Mouse (Mus musculus) activated CD4-positive, CD25-positive, alpha-beta regulatory T cell, adult 4 months (primary cell): ENCODE measurements around the gene Fcgr4. TPM values are rescaled to one million over a fixed set of nuclear protein-coding genes. Genes with fewer than 3 reads are reported as not detected.

Experiments
- ATAC-seq: one replicate; pipeline ENCODE4 v1.8.0; 2017
- polyA plus RNA-seq, 2 experiments: library from polyadenylated mRNA; unstranded; fragments of 100-300 nt; shearing (Covaris generic); gene quantifications; one replicate each; pipeline ENCODE4 v1.2.1; 2017

Fcgr4 gene
- polyA plus RNA-seq, 2 experiments from 2014 or later: 0.40 TPM; not detected in 1

GRCm38 (mm10) chr1:171016676-171017356 lies 1.9 kb upstream of the Fcgr4 start:
- no peak for ATAC-seq

- no peak for ATAC-seq
Observed at GRCm38 (mm10) chr1:171017468-171018158, 1.1 kb upstream of the Fcgr4 start.

- ATAC-seq: no peak
Observed at GRCm38 (mm10) chr1:171019311-171019950, 711 bp downstream of the Fcgr4 start.

- ATAC-seq: no peak
Observed at GRCm38 (mm10) chr1:171031752-171032151, 13.0 kb downstream of the Fcgr4 start.

DNA sequence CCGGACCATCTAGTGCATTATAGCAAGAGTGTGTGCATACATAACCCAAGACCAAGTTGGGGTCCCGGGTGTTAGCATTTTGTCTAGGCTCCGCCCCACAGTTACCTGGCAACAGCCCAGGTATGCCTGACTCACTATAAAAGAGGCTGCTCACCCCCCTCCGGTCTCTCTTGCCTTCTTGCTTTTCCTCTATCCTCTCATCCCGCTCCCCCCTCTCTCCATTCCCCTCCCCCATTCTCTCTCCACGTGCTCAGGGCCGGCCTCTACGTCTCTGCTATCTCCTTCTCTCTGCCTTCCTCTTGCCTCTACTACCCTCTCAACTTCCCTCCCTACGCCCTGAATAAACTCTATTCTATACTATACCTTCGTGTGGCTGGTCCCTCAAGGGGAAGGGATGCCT lies 14.0 kb downstream of the Fcgr4 start:
- no peak for ATAC-seq

- no peak for ATAC-seq
Observed at GRCm38 (mm10) chr1:171033196-171033595, 14.5 kb downstream of the Fcgr4 start.

DNA sequence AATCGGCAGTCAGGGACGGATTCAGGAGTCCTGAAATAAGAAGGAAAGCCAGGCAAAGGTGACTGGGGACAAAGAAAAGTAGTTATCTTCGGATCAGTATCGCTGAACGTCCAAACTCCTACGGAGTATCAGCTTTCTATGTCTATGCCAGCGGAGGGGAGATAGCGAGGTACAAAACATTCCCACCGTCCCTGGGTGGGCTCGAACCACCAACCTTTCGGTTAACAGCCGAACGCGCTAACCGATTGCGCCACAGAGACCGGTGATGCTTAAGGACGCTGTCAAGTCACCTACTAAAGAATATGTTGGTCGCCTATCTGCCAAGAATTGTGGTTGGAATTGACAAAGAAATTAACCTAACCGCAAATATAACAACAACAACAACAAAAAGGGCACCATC lies 15.0 kb downstream of the Fcgr4 start:
- peak; percentile 40 for ATAC-seq

DNA sequence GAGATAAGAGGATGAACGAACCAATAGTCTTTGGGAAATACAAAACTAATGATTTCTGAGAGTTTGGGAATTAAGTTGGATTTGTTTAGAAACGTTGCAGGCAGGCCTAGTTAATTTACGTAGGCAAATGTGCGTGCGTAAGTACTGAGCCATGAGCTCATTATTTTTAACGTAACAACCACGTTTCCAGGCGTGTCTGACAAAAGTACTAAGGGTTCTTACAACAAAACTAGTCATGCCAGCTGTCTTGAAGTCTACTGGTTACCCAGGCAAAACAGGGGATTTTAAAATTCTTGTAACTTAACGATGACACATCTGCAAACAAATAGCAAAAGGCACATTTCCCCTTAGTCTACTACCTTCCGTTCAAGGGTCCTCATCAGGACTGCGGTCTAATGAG lies 15.5 kb downstream of the Fcgr4 start:
- ATAC-seq: no peak

DNA sequence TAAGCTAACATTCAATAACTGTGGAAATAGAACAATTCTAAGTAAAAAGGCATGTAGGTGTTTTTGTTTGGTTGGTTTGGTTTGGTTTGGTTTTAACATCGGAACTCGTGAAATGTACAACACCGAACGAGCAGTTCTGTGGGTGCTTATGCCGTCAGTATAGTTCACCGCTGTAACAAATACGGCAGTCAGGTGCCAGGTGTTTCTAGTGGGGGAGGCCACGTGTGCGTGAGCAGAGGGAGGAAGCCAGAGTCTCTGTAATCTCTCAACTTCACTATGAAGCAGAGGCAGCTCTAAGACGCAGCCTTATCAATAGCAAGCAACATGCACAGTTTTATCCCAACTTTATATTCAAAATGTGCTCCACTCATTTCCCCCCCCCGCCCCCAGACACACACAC lies 16.9 kb downstream of the Fcgr4 start:
- ATAC-seq: no peak

- peak; percentile 18 for ATAC-seq
Observed at GRCm38 (mm10) chr1:171036550-171037324, 18.0 kb downstream of the Fcgr4 start.

- ATAC-seq: peak; percentile 67
Observed at GRCm38 (mm10) chr1:171037861-171038721, 19.4 kb downstream of the Fcgr4 start.

DNA sequence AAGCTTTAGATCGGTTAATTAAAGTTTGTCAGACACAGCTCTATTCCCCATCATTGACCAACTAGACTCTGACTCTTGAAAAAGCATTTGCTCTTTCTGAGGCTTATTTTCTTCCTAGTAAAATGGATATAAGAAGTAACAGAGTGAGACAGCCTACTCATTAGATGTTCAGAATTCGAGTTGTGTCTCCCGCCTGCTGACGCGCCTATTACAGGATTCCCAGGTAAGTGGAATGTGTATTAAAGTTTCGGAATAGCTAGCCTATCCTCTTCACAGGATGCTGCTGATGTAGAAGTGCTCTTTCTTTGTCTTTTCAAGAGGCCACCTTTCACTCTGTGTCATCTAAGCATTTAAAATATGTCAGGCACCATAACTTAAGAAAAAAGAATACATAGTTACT lies 20.4 kb downstream of the Fcgr4 start:
- ATAC-seq: no peak

- no peak for ATAC-seq
Observed at GRCm38 (mm10) chr1:171039880-171040279, 21.2 kb downstream of the Fcgr4 start.

GRCm38 (mm10) chr1:171043594-171044153 lies 25.0 kb downstream of the Fcgr4 start:
- ATAC-seq: no peak

GRCm38 (mm10) chr1:171044365-171045078 lies 25.8 kb downstream of the Fcgr4 start:
- ATAC-seq: peak; percentile 87

DNA sequence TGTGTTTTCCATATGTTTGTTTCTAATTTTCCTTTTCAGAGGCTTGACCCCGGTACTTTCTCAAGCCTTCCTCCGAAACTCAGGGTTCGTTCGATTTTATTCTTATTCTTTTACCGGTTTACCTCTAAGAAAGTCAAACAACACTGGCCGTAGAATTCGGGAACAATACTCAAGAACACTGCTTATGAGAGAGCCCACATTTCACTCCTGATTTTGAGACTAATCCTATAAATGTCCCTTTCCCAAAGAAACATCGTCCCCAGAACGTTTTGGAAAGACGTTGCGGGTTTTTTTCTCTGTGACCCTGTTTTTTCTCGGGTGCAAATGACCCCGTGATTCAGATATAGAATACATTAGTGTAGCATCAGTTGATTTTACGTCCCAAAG lies 26.4 kb downstream of the Fcgr4 start:
- ATAC-seq: no peak

- no peak for ATAC-seq
Observed at GRCm38 (mm10) chr1:171046501-171046900, 27.8 kb downstream of the Fcgr4 start.

DNA sequence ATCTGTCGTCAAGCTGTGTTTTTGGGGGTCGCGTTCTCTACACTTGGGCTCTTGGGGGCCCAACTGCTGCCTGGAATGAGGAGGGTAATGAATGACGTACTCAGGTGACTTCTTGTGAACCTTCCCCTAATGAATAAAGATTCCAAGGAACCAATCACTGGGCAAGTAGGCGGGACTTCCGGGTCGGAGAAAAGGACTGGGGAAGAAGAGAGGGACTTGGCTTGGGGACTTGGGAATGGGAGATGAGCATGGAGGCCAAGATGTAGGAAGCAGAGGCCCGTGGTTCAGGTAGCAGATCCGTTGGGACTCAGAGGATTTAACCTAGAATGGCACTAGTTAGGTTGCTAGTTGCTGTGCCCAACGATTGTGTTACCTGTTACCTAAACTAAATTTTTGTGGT lies 30.5 kb downstream of the Fcgr4 start:
- no peak for ATAC-seq

- no peak for ATAC-seq
Observed at GRCm38 (mm10) chr1:171050774-171051173, 32.1 kb downstream of the Fcgr4 start.

- ATAC-seq: no peak
Observed at GRCm38 (mm10) chr1:171053305-171053704, 34.6 kb downstream of the Fcgr4 start.

DNA sequence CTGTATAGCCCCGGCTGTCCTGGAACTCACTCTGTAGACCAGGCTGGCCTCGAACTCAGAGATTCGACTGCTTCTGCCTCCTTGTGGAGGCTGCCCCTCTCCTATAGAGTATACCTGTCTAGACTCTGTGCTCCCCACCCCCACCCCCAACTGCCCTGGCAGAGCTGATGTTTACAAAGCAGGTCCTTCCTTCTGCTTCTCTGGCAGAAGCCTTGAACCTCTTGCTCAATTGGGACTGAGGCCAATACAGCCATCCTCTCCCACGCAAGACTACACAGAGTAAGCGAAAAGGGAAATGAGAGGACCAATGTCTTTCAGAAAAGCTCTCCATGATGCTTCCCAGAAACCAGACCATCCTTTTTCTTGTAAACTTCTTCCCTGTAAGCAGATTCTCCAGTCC lies 38.5 kb downstream of the Fcgr4 start:
- no peak for ATAC-seq
